Mouse (Mus musculus): Measurements from ENCODE around the gene Sh3rf3.

Sh3rf3 gene

DNA sequence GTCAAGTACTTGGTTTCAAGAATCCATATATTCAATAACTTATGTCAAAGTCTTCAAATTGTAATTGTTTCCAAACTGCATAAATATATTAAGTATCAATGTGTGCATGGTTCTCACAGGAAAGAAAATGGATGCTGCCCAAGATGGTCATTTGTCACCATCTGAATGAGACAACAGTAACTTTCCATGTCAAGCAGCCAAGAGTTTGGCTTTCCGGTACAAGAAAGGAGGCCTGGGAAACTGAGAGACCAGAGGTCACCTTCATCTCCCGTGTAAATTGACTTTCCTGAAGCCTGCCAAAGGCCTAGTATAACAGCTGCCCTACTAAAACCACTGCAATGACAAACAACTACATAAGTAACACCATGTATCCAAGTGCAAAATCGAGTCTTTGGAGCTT is 369.1 kb downstream of the Sh3rf3 start:
- no peak for DNase-seq
